Mouse (Mus musculus) olfactory bulb, adult 2 months (tissue): ENCODE data around the gene Upk3b. TPM values are rescaled to one million over a fixed set of nuclear protein-coding genes. Genes with fewer than 3 reads are reported as not detected.
"Not testable (repeated sequence)": the region's sequence is repeated elsewhere in the genome, so short reads cannot be mapped to it uniquely, and the experiment has no call there.

Experiments
- H3K27ac ChIP-seq: fragments of 200-500 bp; 2 replicates; pipeline ENCODE4 v1.5.1; 2012; ENCODE audit warnings: low read depth, low read length; ENCODE audit not compliant: insufficient read depth
- H3K4me1 ChIP-seq: fragments of 200-500 bp; 2 replicates; pipeline ENCODE4 v1.6.1; 2012; ENCODE audit warnings: low read length; ENCODE audit not compliant: control insufficient read depth, insufficient read depth
- H3K4me3 ChIP-seq: fragments of 200-500 bp; 2 replicates; pipeline ENCODE4 v1.5.1; 2012; ENCODE audit warnings: mild to moderate bottlenecking, low read depth, low read length, moderate library complexity; ENCODE audit not compliant: insufficient read depth
- CTCF ChIP-seq: fragments of 200-500 bp; IDR thresholded peaks from 2 replicates; pipeline ENCODE4 v1.5.1; 2012; ENCODE audit warnings: low read depth, mild to moderate bottlenecking, low read length, moderate library complexity; ENCODE audit not compliant: insufficient read depth
- POLR2A ChIP-seq: fragments of 200-500 bp; IDR thresholded peaks from 2 replicates; pipeline ENCODE4 v1.6.1; 2012; ENCODE audit warnings: mild to moderate bottlenecking, low read depth, low read length, moderate library complexity; ENCODE audit not compliant: insufficient read depth
- WGBS: fragments of 180-500 bp; shearing (Covaris S2); methylation state at CpG from one replicate; pipeline ENCODE4 v1.1.7; 2018; 5-methylcytosine and 5-hydroxymethylcytosine counted together
- polyA plus RNA-seq: library from polyadenylated mRNA; stranded (reverse); fragments of >200 nt; gene quantifications from 2 replicates; pipeline ENCODE4 v1.2.4, GENCODE M21; 2012; ENCODE audit warnings: low replicate concordance; ENCODE audit not compliant: missing spikeins, insufficient read depth, insufficient read length

The Upk3b gene
- polyA plus RNA-seq, 1 experiment = not detected

DNA sequence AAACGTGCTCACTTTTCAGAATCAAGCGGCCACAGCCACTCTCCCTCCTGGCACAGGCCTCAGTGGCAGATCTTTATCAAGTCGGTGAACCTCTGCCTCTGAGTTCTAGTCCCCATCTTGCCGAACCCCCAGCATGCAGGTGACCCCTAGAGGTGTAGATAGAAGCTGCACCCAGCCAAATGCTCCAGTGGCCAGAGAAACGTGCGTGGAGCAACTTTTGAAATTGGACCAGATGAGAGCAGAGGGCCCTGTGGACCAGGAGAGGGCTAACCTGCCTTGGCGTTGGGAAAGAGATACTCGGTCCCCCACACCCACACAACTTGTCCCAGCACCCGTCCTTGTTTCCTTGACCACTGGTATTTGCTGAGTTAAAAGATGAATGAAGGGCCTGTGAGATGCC, 7.1 kb downstream of the Upk3b start:
- no peak overlapping the region for H3K27ac ChIP-seq
- TF ChIP-seq POLR2A (no peak), CTCF (no peak)
- 49% methylated on average over 9 of the region's 9 CpGs for WGBS
- no peak overlapping the region for H3K4me3 ChIP-seq
- no peaks in the 10 kb centered on the region for H3K4me1 ChIP-seq

DNA sequence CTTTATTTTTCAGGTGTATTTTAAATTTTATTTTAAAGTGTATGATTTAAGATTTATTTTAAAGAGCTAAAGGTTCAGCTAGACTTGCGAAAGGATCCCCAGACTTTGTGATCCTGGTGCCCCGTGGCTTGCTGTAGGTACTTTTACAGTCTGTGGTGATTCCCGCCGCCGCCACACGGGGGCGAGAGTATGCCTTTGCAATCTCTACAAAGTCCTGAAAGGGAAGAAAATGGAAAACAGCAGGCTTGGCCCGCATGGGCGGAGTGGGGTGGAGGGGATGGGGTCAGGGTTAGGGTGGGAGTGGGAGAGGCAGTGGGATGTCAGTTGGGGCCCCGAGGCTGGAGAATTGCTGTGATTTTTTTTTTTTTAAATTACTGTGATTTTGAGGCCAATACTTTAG, 7.7 kb downstream of the Upk3b start:
- no peak overlapping the region for H3K27ac ChIP-seq
- H3K4me3 ChIP-seq = no peak overlapping the region
- TF ChIP-seq POLR2A (no peak), CTCF (peak; percentile 76; the same call in 1 of the 2 replicates)
- no peaks in the 10 kb centered on the region for H3K4me1 ChIP-seq
- 3% methylated on average over 10 of the region's 10 CpGs for WGBS

DNA sequence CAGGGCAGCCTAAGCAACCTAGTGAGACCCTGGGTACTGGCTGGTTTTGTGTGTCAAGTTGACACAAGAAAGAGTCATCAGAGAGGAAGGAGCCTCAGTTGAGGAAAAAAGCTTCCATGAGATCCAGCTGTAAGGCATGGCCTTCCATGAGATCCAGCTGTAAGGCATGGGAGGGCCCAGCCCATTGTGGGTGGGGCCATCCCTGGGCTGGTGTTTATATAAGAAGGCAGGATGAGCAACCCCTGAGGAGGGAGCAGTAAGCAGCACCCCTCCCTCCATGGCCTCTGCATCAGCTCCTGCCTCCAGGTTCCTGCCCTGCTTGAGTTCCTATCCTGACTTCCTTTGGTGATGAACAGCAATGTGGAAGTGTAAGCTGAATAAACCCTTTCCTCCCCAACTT, 10.2 kb downstream of the Upk3b start:
- not testable (repeated sequence) for H3K27ac ChIP-seq

DNA sequence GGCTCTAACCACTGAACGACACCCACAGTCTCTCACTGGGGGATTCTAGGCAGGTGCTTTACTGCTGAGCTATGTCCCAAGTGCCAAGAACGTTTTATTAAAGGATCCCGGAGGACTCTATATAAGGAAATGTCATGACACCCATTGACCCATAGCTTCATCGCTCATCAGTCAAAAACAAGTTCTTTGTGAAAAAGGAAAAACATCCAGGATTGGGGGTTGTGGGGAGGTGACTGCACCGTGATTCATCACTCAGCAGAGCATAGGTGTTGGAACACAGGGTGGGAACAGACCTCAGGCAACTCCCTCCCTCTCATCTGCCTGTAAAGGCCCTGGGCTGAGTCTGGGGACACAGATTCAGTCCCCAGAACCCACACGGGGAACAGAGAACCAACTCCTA, 11.6 kb downstream of the Upk3b start:
- TF ChIP-seq POLR2A (no peak), CTCF (no peak)
- Histone ChIP-seq H3K4me1 (peaks cover 11% of the 10 kb centered on the region), H3K27ac (no peak overlapping the region), H3K4me3 (no peak overlapping the region)
- 75% methylated on average over 6 of the region's 6 CpGs for WGBS

More for the DNA sequence above, 10.2 kb downstream of the Upk3b start:
- not testable (repeated sequence) for H3K4me3 ChIP-seq
- peaks cover 11% of the 10 kb centered on the region for H3K4me1 ChIP-seq

DNA sequence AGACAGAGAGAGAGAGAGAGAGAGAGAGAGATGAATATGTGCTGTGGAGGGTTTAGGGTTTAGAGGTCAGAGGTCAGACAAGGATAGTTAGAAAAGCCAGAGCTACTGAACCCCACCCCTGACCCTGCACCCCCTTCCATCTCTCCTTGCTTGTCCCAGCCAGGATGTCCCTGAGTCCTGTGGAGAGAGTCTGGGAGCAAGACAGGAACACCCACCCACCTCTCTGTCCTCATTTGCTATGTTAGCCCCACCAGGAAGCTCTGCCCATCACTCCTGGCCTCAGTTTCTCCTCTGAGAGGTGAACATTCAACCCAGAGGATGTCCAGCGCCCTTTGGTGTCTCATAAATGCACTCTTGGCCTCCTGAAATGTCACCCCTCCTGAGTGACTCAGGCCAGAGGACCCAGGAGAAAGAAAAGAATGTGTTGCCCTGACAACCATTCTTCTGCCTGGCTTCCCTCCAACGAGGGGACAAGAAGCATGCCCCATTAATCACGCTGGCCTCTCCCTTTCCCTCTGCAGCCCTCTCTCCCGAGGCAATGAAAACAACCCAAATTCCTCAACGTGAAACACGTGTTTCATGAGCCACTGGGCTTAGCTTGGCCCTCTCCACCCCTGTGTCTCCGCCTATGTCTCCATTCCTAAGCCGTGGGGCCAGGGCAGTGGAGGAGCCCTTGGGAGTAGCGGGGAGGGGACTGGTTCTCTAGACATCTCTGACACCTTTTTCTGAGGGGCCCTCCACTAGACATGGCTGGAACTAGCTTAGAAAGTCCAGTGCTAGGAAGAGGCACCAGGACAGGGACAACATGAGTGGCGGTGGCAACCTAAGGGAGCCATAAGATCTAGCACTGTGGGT, 13.2 kb downstream of the Upk3b start:
- no peak overlapping the region for H3K27ac ChIP-seq
- no peak overlapping the region for H3K4me3 ChIP-seq
- TF ChIP-seq POLR2A (no peak), CTCF (no peak)
- H3K4me1 ChIP-seq = peaks cover 11% of the 10 kb centered on the region
- 32% methylated on average over 10 of the region's 10 CpGs for WGBS

DNA sequence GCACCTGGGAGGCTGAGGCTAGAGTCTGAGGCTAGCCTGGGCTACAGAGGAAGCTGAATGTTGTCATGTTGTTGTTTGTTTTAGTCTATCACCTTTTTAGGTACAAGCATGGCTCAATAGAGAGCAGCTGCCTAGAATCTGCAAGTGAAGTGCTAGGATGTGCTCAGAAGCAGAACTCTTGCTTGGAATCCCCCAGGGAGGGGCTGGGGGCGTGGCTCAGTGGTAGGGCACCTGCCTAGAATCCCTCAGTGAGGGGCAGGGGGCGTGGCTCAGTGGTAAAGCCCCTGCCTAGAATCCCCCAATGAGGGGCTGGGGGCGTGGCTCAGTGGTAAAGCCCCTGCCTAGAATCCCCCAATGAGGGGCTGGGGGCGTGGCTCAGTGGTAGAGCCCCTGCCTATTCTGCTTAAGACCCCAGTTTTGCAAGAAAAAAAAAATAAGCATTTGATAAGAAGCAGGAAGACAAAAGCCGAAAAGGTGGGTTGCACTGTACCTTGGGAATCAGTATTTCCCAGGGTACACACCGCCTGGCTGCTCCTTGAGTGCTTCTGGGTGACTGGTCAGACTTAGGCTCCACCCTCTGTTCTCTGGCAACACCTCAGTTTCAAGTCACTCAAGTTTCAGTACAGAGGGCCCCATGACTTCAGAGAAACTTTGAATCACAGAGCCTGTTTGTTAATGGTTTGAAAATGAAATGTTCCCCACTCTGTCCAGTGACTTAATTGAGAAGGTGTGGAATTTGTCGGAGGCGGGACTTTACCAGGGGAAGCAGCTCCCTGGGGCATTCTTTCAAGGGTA, 14.8 kb downstream of the Upk3b start:
- TF ChIP-seq CTCF = no peak
- TF ChIP-seq POLR2A = no peak
- 81% methylated on average over 8 of the region's 8 CpGs for WGBS
- Histone ChIP-seq H3K27ac (no peak overlapping the region), H3K4me3 (no peak overlapping the region), H3K4me1 (peaks cover 11% of the 10 kb centered on the region)

DNA sequence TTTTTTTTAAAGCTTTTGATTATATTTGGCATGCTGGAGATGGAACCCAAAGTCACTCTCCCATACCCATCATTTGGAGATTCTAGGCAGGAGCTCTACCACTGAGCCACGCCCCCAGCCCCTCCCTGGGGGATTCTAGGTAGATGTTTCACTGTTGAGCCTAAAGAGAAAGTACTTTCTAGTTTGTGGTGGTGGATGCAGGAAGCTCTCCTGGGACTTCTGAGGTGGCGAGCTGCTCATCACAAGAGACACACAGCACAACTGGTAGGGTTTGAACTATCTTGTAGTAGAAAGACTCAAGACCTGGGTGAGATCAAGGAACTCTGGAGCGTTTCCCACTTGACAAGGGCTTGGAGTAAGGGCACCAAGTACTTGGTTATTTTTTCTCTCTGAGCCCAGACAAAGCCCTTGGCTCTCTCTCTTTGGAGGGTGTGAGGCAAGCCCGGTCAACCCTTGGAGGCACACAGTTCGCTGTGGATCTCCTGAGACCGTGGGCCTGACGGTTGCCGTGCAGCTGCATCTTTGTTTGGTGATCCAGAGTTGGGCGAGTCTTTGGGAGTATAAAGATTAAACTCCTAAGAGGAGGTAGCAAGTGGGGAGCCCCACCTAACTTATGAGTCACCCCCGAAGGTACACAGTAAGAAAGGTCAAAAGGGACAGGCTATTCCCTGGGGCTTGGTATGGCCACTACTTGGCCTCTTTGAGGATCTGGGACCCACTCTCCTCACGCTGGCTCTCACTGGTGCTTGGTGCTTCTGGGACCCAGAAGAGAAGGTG, 16.2 kb downstream of the Upk3b start, which contains the start of gene Upk3bl:
Gene Upk3bl (plus strand): TSS at position 192 of the 777 bp plus-strand sequence.
- Histone ChIP-seq H3K4me1 (peaks cover 11% of the 10 kb centered on the region), H3K4me3 (no peak within 1 kb of the TSS), H3K27ac (no peak within 1 kb of the TSS)
- TF ChIP-seq CTCF (no peak), POLR2A (no peak)
- 88% methylated on average over 11 of the region's 11 CpGs for WGBS

DNA sequence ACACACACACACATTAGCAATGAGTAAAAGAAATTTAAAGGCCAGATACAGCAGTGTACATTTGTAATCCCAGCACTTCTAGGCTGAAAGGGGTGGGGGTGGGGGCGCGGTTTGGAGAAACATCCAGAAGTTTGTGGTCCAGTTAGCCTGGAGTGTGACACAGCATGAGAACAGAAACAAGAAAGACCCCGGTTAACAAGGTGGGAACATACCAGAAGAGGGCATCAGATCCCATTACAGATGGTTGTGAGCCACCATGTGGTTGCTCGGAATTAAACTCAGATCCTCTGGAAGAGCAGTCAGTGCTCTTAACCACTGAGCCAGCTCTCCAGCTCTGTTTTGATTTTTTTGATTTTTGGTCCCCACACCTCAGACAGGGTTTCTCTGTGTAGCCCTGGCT, 17.8 kb downstream of the Upk3b start:
- H3K4me3 ChIP-seq = no peak overlapping the region
- TF ChIP-seq CTCF (no peak), POLR2A (no peak)
- H3K27ac ChIP-seq = no peak overlapping the region
- 46% methylated on average over 4 of the region's 4 CpGs for WGBS
- H3K4me1 ChIP-seq = peaks cover 11% of the 10 kb centered on the region

DNA sequence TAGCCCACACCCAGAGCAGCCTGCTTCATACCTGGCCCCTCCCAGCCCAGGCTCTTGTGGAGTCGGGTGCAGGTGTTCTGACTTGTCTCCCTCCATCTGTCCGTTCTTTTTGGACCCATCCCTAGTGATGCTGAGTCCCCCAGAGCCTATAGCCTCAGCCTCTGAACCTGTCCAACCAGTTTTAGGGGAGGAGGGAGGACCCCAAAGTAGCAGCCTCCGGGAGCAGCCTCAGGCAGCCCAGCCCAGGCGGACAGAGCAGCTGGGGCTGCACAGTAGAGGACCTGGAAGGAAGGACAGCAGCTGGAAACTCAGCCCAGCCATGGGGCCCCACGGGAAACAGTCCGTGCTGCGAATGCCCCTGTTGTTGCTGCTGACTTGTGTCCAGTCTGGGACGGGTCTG, 18.8 kb downstream of the Upk3b start:
- WGBS = 40% methylated on average over 8 of the region's 8 CpGs
- TF ChIP-seq CTCF = no peak
- TF ChIP-seq POLR2A = no peak
- Histone ChIP-seq H3K4me3 (no peak overlapping the region), H3K27ac (no peak overlapping the region), H3K4me1 (peaks cover 1% of the 10 kb centered on the region; the same call in 1 of the 2 replicates)
